Mouse (Mus musculus) cerebellum, postnatal 4 days (tissue): Measurements from ENCODE around the gene Hist2h3b.

Source experiments
- DNase-seq, 2 experiments: peaks; one replicate each; pipeline ENCODE4 v3.0.0; 2022; ENCODE audit warnings: low spot score in 2 of 2, mixed read lengths in 1 of 2

The Hist2h3b gene

DNA sequence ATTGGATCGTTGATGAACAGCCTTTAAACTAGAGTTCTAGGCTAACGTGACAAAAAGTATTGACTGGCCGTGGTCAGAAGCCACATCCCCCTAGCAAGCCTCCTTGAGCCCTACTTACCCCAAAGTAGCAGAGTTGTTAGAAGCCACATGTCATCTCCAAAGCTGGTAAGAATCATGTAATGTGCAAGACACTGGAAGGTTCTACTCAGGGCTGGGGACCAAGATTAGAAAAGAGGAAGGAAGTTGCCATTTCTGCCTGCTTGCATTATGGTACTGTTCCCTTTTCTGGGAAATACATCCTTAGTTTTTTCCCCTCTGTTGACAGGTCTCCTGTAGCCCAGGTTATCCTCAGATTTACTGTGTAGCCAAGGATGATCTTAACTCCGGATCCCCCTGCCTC, 25.3 kb downstream of the Hist2h3b start, which contains the start of gene Fcgr1:
Gene Fcgr1 (minus strand): TSS at position 183 of the 400 bp plus-strand sequence.
- no peak for DNase-seq

DNA sequence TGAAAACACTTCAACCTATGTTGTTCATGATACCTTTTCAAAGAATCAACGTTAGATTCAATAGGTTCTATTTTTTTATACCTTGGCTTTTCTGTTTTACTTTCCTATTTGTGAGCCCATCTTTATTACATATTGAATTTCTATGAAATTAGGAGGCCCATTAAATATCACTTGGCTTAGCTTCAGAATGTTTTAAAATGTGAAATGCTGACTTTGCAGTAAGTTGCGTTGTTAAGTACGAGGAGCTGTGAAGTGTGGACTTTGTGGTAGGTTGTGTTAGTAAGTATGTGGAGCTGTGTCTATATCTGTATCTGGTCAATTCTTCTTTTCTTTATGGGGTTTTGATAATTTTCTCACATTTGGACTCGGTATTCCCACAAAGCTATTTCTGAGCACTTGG, 29.9 kb downstream of the Hist2h3b start:
- DNase-seq = no peak

DNA sequence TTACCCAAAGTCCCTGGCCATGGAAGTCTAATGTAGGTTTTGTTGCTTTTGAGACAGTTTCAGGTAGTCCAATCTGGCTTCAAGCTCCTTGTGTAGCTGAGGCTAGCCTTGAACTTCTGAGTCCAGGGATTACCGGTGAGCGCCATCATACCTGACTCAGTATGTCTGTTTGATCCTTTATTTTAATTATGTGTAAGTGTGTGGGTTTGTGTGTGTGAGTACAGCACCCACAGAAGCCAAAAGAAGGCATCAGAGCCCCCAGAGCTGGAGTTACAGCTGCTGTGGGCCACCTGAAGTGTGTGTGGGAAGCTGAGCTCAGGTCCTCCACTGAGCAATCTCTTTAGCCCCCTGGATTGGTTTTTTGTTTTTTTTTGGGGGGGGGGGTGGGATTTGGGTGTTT, 31.1 kb downstream of the Hist2h3b start:
- DNase-seq = no peak

DNA sequence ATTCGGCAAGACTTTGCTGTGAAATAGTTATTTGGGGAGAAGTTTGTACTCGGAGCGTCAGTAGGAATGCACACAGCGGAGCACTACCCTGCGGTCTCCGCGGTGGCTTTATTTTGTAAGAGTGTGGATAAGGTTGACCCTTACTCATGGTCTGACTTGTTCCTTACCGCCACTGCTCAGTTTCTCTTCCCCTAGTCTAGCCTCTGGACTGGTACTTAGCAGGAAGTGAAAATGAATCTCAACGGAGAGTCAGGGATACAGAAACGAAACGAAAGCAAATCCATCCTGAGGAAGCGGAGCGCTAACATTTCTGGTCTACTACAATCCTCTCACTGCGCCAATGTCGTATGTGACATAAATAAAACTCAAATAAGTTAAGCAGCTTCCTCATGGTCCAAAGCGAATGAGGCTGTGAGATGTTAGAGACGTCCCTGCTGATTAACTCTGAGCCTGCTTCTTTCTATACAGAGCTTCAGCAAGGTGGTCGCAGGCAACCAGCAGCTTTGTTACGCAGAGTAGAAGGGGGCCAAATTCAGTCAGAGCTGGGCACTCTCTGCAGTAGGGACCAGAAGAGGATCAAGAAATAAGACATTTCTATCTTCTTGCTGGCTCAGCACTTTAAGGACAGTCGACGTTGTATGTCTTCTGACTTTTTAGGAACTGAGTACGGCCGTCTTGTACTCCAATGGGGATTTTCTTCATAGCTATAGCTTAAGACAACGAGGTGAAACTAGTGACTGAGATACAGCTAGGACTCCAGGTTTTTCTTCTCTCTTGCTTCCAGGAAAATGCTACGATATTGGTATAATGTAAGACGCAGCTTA, 32.5 kb downstream of the Hist2h3b start:
- DNase-seq = no peak

DNA sequence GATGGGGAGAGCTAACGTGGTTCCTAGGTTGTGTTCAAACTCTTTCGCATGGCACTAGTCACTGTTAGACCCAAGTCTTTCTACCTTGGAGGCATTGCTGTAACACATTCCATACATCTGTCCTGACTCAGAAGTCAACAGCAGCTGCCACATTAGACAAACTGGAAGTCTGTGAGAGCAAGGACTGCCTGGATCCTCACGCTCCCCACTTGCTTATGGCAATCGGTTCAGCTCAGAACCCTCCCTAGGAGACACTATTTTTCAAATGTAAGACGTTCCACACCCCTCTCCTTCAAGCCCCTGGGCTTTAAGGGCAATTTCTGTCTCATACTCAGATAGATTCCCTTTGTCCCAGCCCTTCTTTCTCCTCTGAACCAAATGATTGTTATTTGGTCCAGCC, 33.6 kb downstream of the Hist2h3b start:
- DNase-seq = no peak

DNA sequence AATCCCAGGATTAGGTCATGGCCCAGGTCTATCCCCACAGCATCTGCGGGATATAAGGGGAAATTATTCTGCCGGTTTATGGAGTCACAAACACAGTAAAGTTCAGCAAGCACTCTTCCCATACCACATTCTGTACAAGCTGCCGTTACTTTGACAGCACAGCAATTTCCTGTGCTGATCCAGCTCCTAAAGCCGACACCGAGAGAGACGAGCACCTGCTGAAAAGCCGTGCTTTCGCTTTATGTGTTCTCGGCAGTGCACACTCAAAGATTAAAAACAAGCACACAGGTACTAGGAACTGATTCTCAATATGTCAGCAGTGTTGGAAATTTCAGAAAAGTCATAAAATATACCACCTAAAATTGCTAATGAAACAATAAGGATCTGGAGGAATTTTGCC, 38.1 kb downstream of the Hist2h3b start:
- DNase-seq = no peak

DNA sequence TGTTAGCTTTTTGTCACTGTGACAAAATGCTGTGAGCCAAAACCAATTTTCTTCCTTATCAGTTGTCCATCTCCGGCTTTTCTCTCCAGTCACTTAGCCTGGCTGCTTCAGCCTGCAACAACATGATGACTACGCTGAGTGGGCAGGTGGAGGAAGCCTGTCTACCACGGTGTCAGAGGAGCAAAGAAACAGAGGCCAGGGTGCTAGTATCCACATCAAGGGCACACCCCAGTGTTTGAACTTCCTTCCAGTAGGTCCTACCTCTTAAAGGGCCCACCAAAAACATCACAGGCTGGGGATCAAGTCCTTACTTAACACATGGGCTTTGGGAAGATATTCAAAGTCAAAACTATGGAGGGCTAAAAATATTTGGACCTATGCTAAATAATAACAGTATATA, 41.0 kb downstream of the Hist2h3b start:
- DNase-seq = no peak

DNA sequence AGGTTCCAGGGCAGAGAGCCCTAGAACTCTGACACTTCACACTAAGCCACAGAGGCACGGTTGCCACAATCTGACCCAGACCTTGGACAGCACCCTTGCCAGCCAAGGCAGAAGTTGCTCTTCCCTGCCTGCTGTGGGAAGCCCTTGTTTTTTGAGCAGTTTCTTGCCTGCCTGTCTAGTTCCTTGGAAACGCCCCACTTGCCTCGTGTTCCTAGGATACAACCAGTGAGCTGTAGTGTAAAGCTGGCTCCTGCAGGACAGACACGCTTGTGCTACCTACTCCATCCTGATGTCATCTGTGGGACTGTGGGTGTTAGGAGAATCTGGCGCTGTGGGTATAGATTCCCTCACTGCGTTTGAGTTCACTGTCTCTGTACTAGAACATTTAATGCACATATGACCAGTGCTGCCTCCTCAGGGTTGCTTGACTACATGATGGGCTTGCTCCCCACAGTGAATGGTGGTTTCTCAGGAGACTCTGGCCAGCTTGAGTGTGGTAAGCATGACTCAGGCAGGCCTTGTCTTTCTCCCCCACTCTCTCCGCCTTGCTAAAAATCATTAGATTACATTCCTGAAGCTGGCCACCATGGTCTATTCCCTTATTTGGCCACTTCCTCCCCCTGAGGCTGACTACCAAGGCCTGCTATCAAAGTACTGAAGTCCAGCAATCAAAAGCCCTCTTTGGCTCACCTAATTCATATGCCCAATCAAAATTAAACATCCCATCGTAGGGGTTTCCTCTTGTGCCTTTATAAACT, 44.1 kb downstream of the Hist2h3b start:
- DNase-seq = no peak
